Mouse (Mus musculus): ENCODE data around the gene Utp20.
A peak's percentile ranks its signal among the peaks of the same experiment; 100 is the strongest.
"Not testable (repeated sequence)": the region's sequence is repeated elsewhere in the genome, so short reads cannot be mapped to it uniquely, and the experiment has no call there.

The Utp20 gene

GRCm38 (mm10) chr10:88783135-88783534 is 43.5 kb downstream of the Utp20 start:
- not testable (repeated sequence) for DNase-seq

GRCm38 (mm10) chr10:88780716-88781115 is 45.9 kb downstream of the Utp20 start:
- DNase-seq: no peak

- DNase-seq: no peak
These were observed 50.4 kb downstream of the Utp20 start for GRCm38 (mm10) chr10:88776206-88776605.

GRCm38 (mm10) chr10:88772965-88773364 is 53.6 kb downstream of the Utp20 start:
- DNase-seq: not testable (repeated sequence)

GRCm38 (mm10) chr10:88769676-88770075 is 56.9 kb downstream of the Utp20 start:
- DNase-seq: no peak

- no peak for DNase-seq
These were observed 57.6 kb downstream of the Utp20 start for GRCm38 (mm10) chr10:88768961-88769360.

- no peak for DNase-seq
These were observed 61.0 kb downstream of the Utp20 start for GRCm38 (mm10) chr10:88765431-88766142.

- no peak for DNase-seq
These were observed 64.9 kb downstream of the Utp20 start for GRCm38 (mm10) chr10:88761524-88762212.

GRCm38 (mm10) chr10:88741426-88741825 is 85.2 kb downstream of the Utp20 start:
- DNase-seq: no peak

GRCm38 (mm10) chr10:88740781-88741180 is 85.8 kb downstream of the Utp20 start:
- DNase-seq: no peak

GRCm38 (mm10) chr10:88739818-88740217 is 86.8 kb downstream of the Utp20 start:
- no peak for DNase-seq

GRCm38 (mm10) chr10:88739074-88739473 is 87.5 kb downstream of the Utp20 start:
- not testable (repeated sequence) for DNase-seq

- no peak for DNase-seq
These were observed 94.3 kb downstream of the Utp20 start for GRCm38 (mm10) chr10:88732309-88732622.

- DNase-seq: no peak
These were observed 94.9 kb downstream of the Utp20 start for GRCm38 (mm10) chr10:88731496-88732308.

GRCm38 (mm10) chr10:88730571-88731495 is 95.8 kb downstream of the Utp20 start, which contains the start of gene Arl1:
Arl1 (plus strand) TSS chr10:88730858.
- DNase-seq: peak; percentile 89

- no peak for DNase-seq
These were observed 98.4 kb downstream of the Utp20 start for GRCm38 (mm10) chr10:88728166-88728565.

GRCm38 (mm10) chr10:88727128-88727527 is 99.5 kb downstream of the Utp20 start:
- DNase-seq: peak; percentile 48

GRCm38 (mm10) chr10:88725343-88725742 is 101.3 kb downstream of the Utp20 start:
- DNase-seq: no peak

GRCm38 (mm10) chr10:88719618-88720017 is 107.0 kb downstream of the Utp20 start:
- no peak for DNase-seq

GRCm38 (mm10) chr10:88717756-88718025 is 108.9 kb downstream of the Utp20 start:
- no peak for DNase-seq

GRCm38 (mm10) chr10:88716986-88717755 is 109.4 kb downstream of the Utp20 start:
- no peak for DNase-seq

- no peak for DNase-seq
These were observed 111.0 kb downstream of the Utp20 start for GRCm38 (mm10) chr10:88715621-88716020.

Data from thymus, postnatal 14 days (tissue).